Mouse (Mus musculus) limb, embryonic 10.5 days (tissue): ENCODE results near the gene Pacrg. TPM values are rescaled to one million over a fixed set of nuclear protein-coding genes. Genes with fewer than 3 reads are reported as not detected.

Experiments
- DNase-seq: peaks from one replicate; pipeline ENCODE4 v3.0.0-alpha.2; 2017; ENCODE audit warnings: low spot score
- H3K27ac ChIP-seq: fragments of 300-500 bp; sonication (generic); 2 replicates; pipeline ENCODE4 v1.5.1; 2016; ENCODE audit warnings: mild to moderate bottlenecking
- H3K27me3 ChIP-seq: fragments of 300-500 bp; sonication (generic); 2 replicates; pipeline ENCODE4 v1.6.1; 2016; ENCODE audit warnings: low read depth, mild to moderate bottlenecking; ENCODE audit not compliant: poor library complexity, severe bottlenecking
- H3K36me3 ChIP-seq: fragments of 300-500 bp; sonication (generic); 2 replicates; pipeline ENCODE4 v1.6.1; 2016; ENCODE audit warnings: mild to moderate bottlenecking, moderate library complexity
- H3K4me1 ChIP-seq: fragments of 300-500 bp; sonication (generic); 2 replicates; pipeline ENCODE4 v1.6.1; 2016
- H3K4me3 ChIP-seq: fragments of 300-500 bp; sonication (generic); 2 replicates; pipeline ENCODE4 v1.5.1; 2016; ENCODE audit warnings: mild to moderate bottlenecking, moderate library complexity
- H3K9me3 ChIP-seq: fragments of 300-500 bp; sonication (generic); replicated peaks from 2 replicates; pipeline ENCODE4 v1.6.1; 2016; ENCODE audit warnings: mild to moderate bottlenecking
- WGBS: fragments of 180-500 bp; shearing (Covaris S2); methylation state at CpG from one replicate; pipeline ENCODE4 v1.1.7; 2016; 5-methylcytosine and 5-hydroxymethylcytosine counted together
- polyA plus RNA-seq: library from polyadenylated mRNA; unstranded; fragments of >200 nt; fragmentation: Nextera tagmentation; extraction: Ambion mirVana; gene quantifications from 2 replicates; pipeline ENCODE4 v1.2.1, GENCODE M21; 2016

The Pacrg gene
- 0.92 and 1.3 TPM in 2 replicates for polyA plus RNA-seq

GRCm38 (mm10) chr17:10840148-10840707 lies at the start of gene Pacrg, which contains the start of gene Prkn:
TSS of gene Pacrg (minus strand) at chr17:10840311.
TSS of gene Prkn (plus strand) at chr17:10840384.
- DNase-seq, result peak; percentile 98
- H3K36me3 ChIP-seq, result no peaks in the 10 kb centered on the region
- peak within 1 kb of the TSS; percentile 83 for H3K27ac ChIP-seq
- 1% methylated on average over 58 of the region's 58 CpGs for WGBS
- no peaks in the 10 kb centered on the region for H3K27me3 ChIP-seq
- peaks cover 6% of the 10 kb centered on the region for H3K4me1 ChIP-seq
- H3K9me3 ChIP-seq, result no peaks in the 10 kb centered on the region
- H3K4me3 ChIP-seq, result peak within 1 kb of the TSS; percentile 79

DNA sequence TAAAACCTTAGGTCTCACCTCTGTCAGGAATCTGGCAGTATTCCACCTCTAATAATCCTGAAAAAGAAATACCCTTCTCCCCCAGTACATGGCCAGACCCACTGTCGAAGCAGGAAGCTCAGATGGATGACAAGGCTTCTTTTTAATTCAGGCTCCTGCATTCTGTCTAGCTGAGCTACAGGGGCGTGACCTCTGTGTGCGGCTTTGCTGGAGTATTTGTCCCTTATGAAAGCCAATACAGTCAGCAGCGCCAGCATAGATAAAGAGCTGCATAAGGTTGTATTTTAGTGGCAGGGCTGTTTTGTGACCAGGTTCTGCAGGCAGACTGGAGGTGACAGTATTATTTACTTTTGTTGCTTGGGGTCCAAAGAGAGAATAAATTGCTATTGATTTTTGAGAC lies 47.8 kb upstream of the Pacrg start:
- Histone ChIP-seq H3K27me3 (no peaks in the 10 kb centered on the region), H3K9me3 (no peaks in the 10 kb centered on the region), H3K27ac (no peak overlapping the region), H3K4me1 (peaks cover 4% of the 10 kb centered on the region; the same call in 1 of the 2 replicates), H3K4me3 (no peak overlapping the region), H3K36me3 (no peaks in the 10 kb centered on the region)
- 54% methylated on average over 4 of the region's 4 CpGs for WGBS
- DNase-seq, result no peak

DNA sequence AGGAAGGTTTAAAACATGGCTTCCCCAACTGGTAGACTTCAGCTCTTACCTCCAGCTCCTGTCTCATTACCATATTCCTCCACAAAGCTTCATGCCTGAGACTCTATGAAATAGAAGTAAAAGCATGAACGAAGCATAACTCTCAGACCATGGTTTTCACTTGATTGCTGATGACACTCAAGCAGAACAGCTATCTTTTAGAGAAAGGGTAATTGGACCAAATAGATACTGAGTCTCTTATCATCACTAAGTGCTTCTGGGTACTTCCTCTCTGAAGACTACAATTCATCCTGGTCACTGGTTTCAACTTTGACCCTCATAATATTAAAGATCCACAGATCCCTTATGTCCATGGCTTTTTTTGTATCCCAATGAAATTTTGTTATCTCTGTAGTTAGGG lies 42.1 kb upstream of the Pacrg start:
- no peaks in the 10 kb centered on the region for H3K4me1 ChIP-seq
- H3K27me3 ChIP-seq, result no peaks in the 10 kb centered on the region
- DNase-seq, result no peak
- H3K27ac ChIP-seq, result no peak overlapping the region
- H3K4me3 ChIP-seq, result no peak overlapping the region
- H3K9me3 ChIP-seq, result no peaks in the 10 kb centered on the region
- no peaks in the 10 kb centered on the region for H3K36me3 ChIP-seq
- WGBS, result 85% methylated on average over 1 of the region's 1 CpGs

GRCm38 (mm10) chr17:10878986-10879385 lies 38.9 kb upstream of the Pacrg start:
- DNase-seq, result no peak
- no peaks in the 10 kb centered on the region for H3K4me1 ChIP-seq
- H3K4me3 ChIP-seq, result no peak overlapping the region
- H3K27ac ChIP-seq, result no peak overlapping the region
- 89% methylated on average over 5 of the region's 5 CpGs for WGBS
- no peaks in the 10 kb centered on the region for H3K9me3 ChIP-seq
- H3K36me3 ChIP-seq, result no peaks in the 10 kb centered on the region
- no peaks in the 10 kb centered on the region for H3K27me3 ChIP-seq

GRCm38 (mm10) chr17:10874208-10875187 lies 34.4 kb upstream of the Pacrg start:
- no peak overlapping the region for H3K4me3 ChIP-seq
- H3K27ac ChIP-seq, result no peak overlapping the region

DNA sequence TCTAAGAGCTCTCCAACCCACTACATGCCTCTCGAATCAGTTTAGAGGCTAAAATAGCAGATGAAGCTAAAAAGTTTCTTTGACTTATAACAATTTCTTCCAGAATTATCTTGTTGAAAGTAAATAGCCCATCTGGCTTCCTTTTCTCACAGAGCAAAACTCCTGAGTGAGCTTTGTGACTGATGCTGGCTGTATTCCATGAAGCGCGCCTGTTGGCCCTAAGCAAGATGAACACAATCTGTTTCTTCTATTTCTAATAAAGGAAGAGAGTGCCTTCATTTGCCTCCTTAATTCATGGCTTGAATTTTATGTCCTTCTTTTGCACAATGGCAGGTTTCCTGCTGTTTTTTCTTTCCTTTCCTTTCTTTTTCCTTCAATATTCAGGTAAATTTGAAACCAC lies 14.1 kb upstream of the Pacrg start:
- Histone ChIP-seq H3K36me3 (no peaks in the 10 kb centered on the region), H3K27ac (no peak overlapping the region), H3K4me3 (no peak overlapping the region), H3K4me1 (no peaks in the 10 kb centered on the region), H3K27me3 (no peaks in the 10 kb centered on the region), H3K9me3 (no peaks in the 10 kb centered on the region)
- 94% methylated on average over 3 of the region's 3 CpGs for WGBS
- no peak for DNase-seq

More at GRCm38 (mm10) chr17:10874208-10875187, 34.4 kb upstream of the Pacrg start:
- no peaks in the 10 kb centered on the region for H3K36me3 ChIP-seq
- 91% methylated on average over 7 of the region's 7 CpGs for WGBS
- no peaks in the 10 kb centered on the region for H3K9me3 ChIP-seq
- no peaks in the 10 kb centered on the region for H3K27me3 ChIP-seq
- no peaks in the 10 kb centered on the region for H3K4me1 ChIP-seq
- DNase-seq, result no peak

- no peaks in the 10 kb centered on the region for H3K27me3 ChIP-seq
- H3K4me1 ChIP-seq, result peaks cover 6% of the 10 kb centered on the region
- H3K27ac ChIP-seq, result peak overlapping the region; percentile 83
- peak overlapping the region; percentile 79 for H3K4me3 ChIP-seq
- H3K9me3 ChIP-seq, result no peaks in the 10 kb centered on the region
- H3K36me3 ChIP-seq, result no peaks in the 10 kb centered on the region
- DNase-seq, result peak; percentile 49
- WGBS, result 2% methylated on average over 20 of the region's 20 CpGs
Observed at GRCm38 (mm10) chr17:10840731-10841201, 655 bp upstream of the Pacrg start.

- DNase-seq, result no peak
Observed at GRCm38 (mm10) chr17:10818971-10819370, 21.1 kb downstream of the Pacrg start.

DNA sequence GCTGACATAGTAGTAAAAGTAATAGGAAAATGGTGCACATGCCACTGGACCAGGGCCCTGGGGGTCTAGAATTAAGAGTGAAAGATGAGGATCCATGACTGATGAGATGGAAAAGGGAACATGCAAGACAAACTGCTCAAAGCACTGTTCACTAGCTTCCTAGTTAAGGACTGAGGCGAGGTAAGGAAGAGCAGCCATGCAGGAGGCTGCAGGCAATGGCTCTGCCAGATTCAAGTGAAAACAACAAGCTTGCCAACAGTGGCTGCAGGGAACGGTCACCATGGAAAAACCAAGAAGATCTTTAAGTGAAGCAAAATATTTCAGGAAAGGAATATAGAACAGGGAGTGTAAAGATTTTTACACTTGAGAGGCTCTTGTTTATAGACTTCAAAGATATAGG lies 31.5 kb downstream of the Pacrg start:
- no peaks in the 10 kb centered on the region for H3K27me3 ChIP-seq
- H3K27ac ChIP-seq, result no peak overlapping the region
- no peaks in the 10 kb centered on the region for H3K9me3 ChIP-seq
- no peaks in the 10 kb centered on the region for H3K4me1 ChIP-seq
- no peaks in the 10 kb centered on the region for H3K36me3 ChIP-seq
- no peak for DNase-seq
- WGBS, result 87% methylated on average over 2 of the region's 2 CpGs
- H3K4me3 ChIP-seq, result no peak overlapping the region

More at GRCm38 (mm10) chr17:10818971-10819370, 21.1 kb downstream of the Pacrg start:
- Histone ChIP-seq H3K9me3 (no peaks in the 10 kb centered on the region), H3K27me3 (no peaks in the 10 kb centered on the region), H3K36me3 (no peaks in the 10 kb centered on the region), H3K27ac (no peak overlapping the region), H3K4me1 (no peaks in the 10 kb centered on the region), H3K4me3 (no peak overlapping the region)
- WGBS, result 88% methylated on average over 4 of the region's 4 CpGs

- H3K9me3 ChIP-seq, result no peaks in the 10 kb centered on the region
- no peak for DNase-seq
- H3K4me3 ChIP-seq, result no peak overlapping the region
- H3K27ac ChIP-seq, result no peak overlapping the region
- H3K27me3 ChIP-seq, result no peaks in the 10 kb centered on the region
- WGBS, result 88% methylated on average over 13 of the region's 13 CpGs
- no peaks in the 10 kb centered on the region for H3K36me3 ChIP-seq
- H3K4me1 ChIP-seq, result no peaks in the 10 kb centered on the region
Observed at GRCm38 (mm10) chr17:10807261-10807998, 32.7 kb downstream of the Pacrg start.

DNA sequence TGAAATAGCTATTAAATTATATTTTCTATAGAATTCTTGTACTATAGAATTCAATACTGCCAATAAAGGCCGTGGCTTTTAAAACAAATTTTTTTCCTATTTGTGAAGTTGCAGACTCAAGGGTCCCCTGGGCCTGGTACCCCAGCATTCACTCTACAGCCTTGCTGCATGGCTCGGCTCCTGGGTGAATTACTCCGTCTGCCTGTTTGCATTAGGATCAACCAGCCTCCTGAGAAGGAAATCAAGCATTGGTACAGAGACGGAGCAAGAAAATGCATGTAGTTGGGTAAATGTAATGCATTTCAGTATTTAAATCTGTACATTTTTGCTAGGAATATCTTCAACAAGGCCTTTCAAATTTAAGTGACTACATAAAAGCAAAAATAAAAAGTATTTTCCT lies 33.4 kb downstream of the Pacrg start:
- 88% methylated on average over 4 of the region's 4 CpGs for WGBS
- no peaks in the 10 kb centered on the region for H3K36me3 ChIP-seq
- H3K4me1 ChIP-seq, result no peaks in the 10 kb centered on the region
- no peaks in the 10 kb centered on the region for H3K27me3 ChIP-seq
- DNase-seq, result no peak
- H3K9me3 ChIP-seq, result no peaks in the 10 kb centered on the region
- H3K27ac ChIP-seq, result no peak overlapping the region
- H3K4me3 ChIP-seq, result no peak overlapping the region

DNA sequence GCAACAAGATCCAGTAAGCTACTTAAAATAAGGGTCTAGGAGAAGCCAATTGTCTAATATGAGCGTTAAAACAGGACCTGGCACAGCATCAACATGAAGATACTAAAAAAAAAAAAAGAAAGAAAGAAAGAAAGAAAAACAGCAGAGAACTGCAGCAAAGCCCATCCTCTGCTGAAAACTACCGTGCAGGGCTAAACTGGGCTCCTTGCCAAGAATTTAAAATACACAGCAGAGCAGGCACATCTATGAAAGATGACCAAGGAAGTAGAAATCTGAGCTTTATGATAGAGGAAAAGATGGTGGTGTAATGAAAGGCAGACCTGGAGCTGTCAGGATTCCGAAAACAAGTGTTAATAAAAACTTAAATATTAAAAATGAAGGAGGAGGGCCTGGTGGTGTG lies 48.5 kb downstream of the Pacrg start:
- H3K27ac ChIP-seq, result no peak overlapping the region
- H3K4me3 ChIP-seq, result no peak overlapping the region
- H3K27me3 ChIP-seq, result no peaks in the 10 kb centered on the region
- H3K4me1 ChIP-seq, result 0 out of 2 replicates have a peak, but pooled peaks cover 2% of the 10 kb centered on the region
- no peaks in the 10 kb centered on the region for H3K36me3 ChIP-seq
- DNase-seq, result no peak
- 78% methylated on average over 3 of the region's 3 CpGs for WGBS
- no peaks in the 10 kb centered on the region for H3K9me3 ChIP-seq
